Mouse (Mus musculus) cerebellum, adult 9-10 months (tissue): Measurements from ENCODE around the gene Agfg2.
A peak's percentile ranks its signal among the peaks of the same experiment; 100 is the strongest.

ENCODE experiments used
- DNase-seq: peaks from one replicate; pipeline ENCODE4 v3.0.0; 2022

The Agfg2 gene

DNA sequence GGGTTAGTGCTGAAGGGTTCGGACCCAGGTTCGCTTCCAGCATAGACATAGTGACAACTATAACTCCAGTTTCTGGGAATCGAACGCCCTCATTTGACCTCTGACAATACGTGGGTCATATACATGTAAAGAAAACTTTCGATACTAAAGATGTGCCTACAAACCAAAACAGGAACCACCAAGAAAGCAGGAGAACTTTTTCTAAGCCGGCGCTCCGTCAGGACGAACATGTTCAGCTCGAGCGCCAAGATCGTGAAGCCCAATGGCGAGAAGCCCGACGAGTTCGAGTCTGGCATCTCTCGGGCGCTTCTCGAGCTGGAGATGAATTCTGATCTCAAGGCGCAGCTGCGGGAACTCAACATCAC is 83.2 kb downstream of the Agfg2 start:
- no peak for DNase-seq

DNA sequence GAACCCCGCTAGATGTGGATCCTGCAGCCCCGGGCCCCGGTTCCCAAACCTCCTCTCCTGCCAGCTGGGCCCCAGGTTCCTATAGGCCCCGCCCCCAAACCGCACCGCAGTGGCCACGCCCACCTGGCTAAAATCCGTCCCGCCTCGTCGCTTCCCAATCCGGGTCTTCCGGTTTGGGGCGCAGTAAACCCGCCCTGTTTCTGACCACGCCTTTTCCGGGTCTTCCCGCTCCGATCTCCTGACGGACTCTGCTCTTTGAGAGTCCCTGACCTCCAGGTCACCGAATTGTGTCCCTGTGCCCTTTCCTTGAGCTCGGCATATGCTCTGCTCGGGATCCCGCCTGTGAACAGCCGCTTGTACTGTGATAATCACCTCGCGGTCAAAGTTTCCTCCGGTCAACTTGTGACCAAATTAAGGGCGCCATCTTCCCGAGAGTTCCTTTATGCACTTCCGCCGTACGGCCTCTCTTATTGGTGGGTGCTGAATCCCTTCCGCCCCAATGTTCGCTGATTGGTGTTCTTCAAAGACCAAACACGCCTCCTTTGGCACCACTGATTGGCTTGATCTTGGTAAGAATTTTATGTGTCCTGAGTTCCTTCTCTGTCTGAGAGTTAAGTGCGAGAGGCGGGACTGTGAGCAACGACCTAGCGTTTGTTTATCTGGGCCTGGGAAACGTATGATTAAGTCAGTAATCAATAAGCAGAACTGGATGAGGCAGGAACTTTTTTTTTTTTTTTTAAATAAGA is 83.7 kb downstream of the Agfg2 start, which contains the start of gene Mospd3:
Mospd3 (minus strand) TSS at position 440 of the 746 bp plus-strand sequence.
- peak; percentile 98 for DNase-seq
